Mouse (Mus musculus): Measurements from ENCODE around the gene Myo1d.

DNA sequence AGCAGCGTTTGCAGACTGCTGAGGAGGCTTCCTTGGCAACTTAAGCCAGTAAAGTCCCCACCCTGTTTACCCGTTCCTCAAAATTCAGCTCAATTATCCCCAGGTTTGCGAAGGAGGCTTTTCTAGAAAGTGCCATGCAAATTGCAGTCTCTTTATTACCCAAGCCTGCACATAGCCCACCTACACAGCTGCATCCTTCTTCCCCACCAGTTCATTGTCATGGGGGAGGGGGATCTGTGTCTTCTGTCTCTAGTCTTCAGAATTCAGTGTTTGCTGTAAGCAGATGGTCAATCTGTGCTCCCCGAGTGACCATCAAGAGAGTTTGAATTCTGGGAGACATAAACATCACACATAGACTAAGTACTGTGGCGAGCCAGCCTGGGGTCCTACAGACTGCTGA is 31.3 kb upstream of the Myo1d start:
- TF ChIP-seq MYOD1 (IDR thresholded peaks at IDR 0.05; ENCODE audit: control insufficient read depth, insufficient read length, low read depth), result no peak
- no peak for TF ChIP-seq CTCF (IDR thresholded peaks at IDR 0.05; ENCODE audit: control insufficient read depth, insufficient read depth, insufficient read length)

Data from C2C12 (cell line).